Comparison of ENCODE assay signal across 39 mouse cellular contexts in genomic region chr3:129782746-129783145, GRCm38 (mm10). TPM values are rescaled to one million over a fixed set of nuclear protein-coding genes. Genes with fewer than 3 reads are reported as not detected.
DNase-seq lines count a peak whose midpoint lies in the region; ATAC-seq and TF ChIP-seq lines count a peak whose summit lies in the region.
"Had no signal": no experiment of that assay in that cellular context is flagged by ENCODE, and none has a peak within 500 bp of the region (broad histone marks: within the 10 kb centered on the region; RNA-seq: fewer than 3 reads in every experiment).

No protein-coding gene starts in this region.

- DNase-seq in heart, adult 2 months, result no peak
- no peak for DNase-seq in heart, adult 9 months (ENCODE audit: low spot score in 2 of 2)
- DNase-seq in liver, embryonic 14.5 days (ENCODE audit: low read depth in 3 of 3, low spot score in 3 of 3), result no peak
- DNase-seq in liver (no peak), A20 (ENCODE audit: low read depth, low spot score) (peak; percentile 7), MEL-GATA-1-ER (ENCODE audit: extremely low read depth, low read depth) (peak; percentile 6)
- no peak for DNase-seq in kidney, adult 18-20 months
- DNase-seq: adrenal gland, postnatal 25 days; B cell, adult 2 months; cerebellum, adult 18-20 months; cerebellum, postnatal 10 days; forebrain, postnatal 0 days; gastrocnemius, postnatal 10 days; heart, postnatal 10 days; kidney, adult 11 months; kidney, postnatal 25 days; lung, adult 18-20 months; lung, postnatal 10 days; midbrain, embryonic 14.5 days; right cerebral cortex, postnatal 14 days; thymus, adult 18-20 months; thymus, postnatal 25 days had no signal

- H3K4me3 ChIP-seq in heart, adult 2 months, result no peak overlapping the region
- H3K4me3 ChIP-seq in liver, embryonic 14.5 days (ENCODE audit: insufficient read depth in 1 of 2, low read depth in 2 of 2, low read length in 2 of 2), result no peak overlapping the region
- H3K4me3 ChIP-seq: embryonic facial prominence, embryonic 13.5 days; forebrain, embryonic 12.5 days; heart, embryonic 13.5 days; kidney, embryonic 15.5 days had no signal

- ATAC-seq in liver, embryonic 14.5 days (ENCODE audit: insufficient read depth), result no peak
- no peak for ATAC-seq in CD4-positive, CD25-positive, alpha-beta regulatory T cell, adult 4 months
- ATAC-seq: forebrain, postnatal 0 days had no signal

- no peaks in the 10 kb centered on the region for H3K27me3 ChIP-seq in heart, adult 2 months (ENCODE audit: control insufficient read depth, insufficient read depth, low read length)
- no peaks in the 10 kb centered on the region for H3K27me3 ChIP-seq in liver, embryonic 14.5 days (ENCODE audit: control insufficient read depth, insufficient read depth, low read length)
- H3K27me3 ChIP-seq: embryonic facial prominence, embryonic 13.5 days; forebrain, embryonic 12.5 days; heart, embryonic 13.5 days; kidney, embryonic 15.5 days had no signal

- no peak overlapping the region for H3K27ac ChIP-seq in heart, adult 2 months
- no peak overlapping the region for H3K27ac ChIP-seq in liver, embryonic 14.5 days
- H3K27ac ChIP-seq: embryonic facial prominence, embryonic 13.5 days; forebrain, embryonic 12.5 days; heart, embryonic 13.5 days; kidney, embryonic 15.5 days had no signal

- H3K36me3 ChIP-seq in heart, adult 2 months (ENCODE audit: control insufficient read depth, insufficient read depth, low read length), result no peaks in the 10 kb centered on the region
- no peaks in the 10 kb centered on the region for H3K36me3 ChIP-seq in liver, embryonic 14.5 days (replicated peaks; ENCODE audit: control insufficient read depth, insufficient read depth, low read depth)
- H3K36me3 ChIP-seq: embryonic facial prominence, embryonic 13.5 days; forebrain, embryonic 12.5 days; heart, embryonic 13.5 days; kidney, embryonic 15.5 days had no signal

- H3K4me1 ChIP-seq in heart, adult 2 months (ENCODE audit: control insufficient read depth, insufficient read depth, low read length), result no peaks in the 10 kb centered on the region
- H3K4me1 ChIP-seq in liver, embryonic 14.5 days (replicated peaks; ENCODE audit: control insufficient read depth in 2 of 2, insufficient read depth in 2 of 2, low read length in 1 of 2), result no peaks in the 10 kb centered on the region
- H3K4me1 ChIP-seq: heart, embryonic 13.5 days; kidney, embryonic 15.5 days had no signal

- H3K4me2 ChIP-seq in liver, embryonic 14.5 days (ENCODE audit: low read depth), result no peak overlapping the region
- H3K4me2 ChIP-seq: embryonic facial prominence, embryonic 13.5 days; forebrain, embryonic 12.5 days; heart, embryonic 13.5 days; kidney, embryonic 15.5 days had no signal

- TF ChIP-seq CTCF in heart, adult 2 months (IDR thresholded peaks at IDR 0.05), result 0 out of 2 replicates have a peak, but pooled peaks have one; percentile 11
- peak; percentile 29; the same call in 1 of the 2 replicates for TF ChIP-seq CTCF in liver, embryonic 14.5 days (IDR thresholded peaks at IDR 0.05; ENCODE audit: low read depth)

- WGBS in heart, adult 2 months, result 87% methylated on average over 3 of the region's 3 CpGs
- 64% methylated on average over 3 of the region's 3 CpGs for WGBS in liver, embryonic 14.5 days (ENCODE audit: insufficient replicate concordance)

- no peak overlapping the region for H3K9ac ChIP-seq in heart, adult 2 months (ENCODE audit: low read depth, low read length)
- H3K9ac ChIP-seq in liver, embryonic 14.5 days (replicated peaks), result no peak overlapping the region
- H3K9ac ChIP-seq: embryonic facial prominence, embryonic 13.5 days; forebrain, embryonic 12.5 days; forebrain, postnatal 0 days; heart, embryonic 13.5 days; kidney, embryonic 15.5 days had no signal

- intact Hi-C loops in heart, adult 2 months (cut with DNase I), result no loop called here

- H3K9me3 ChIP-seq in liver, embryonic 14.5 days (ENCODE audit: control insufficient read depth, low read length), result no peaks in the 10 kb centered on the region
- H3K9me3 ChIP-seq: embryonic facial prominence, embryonic 13.5 days; forebrain, embryonic 12.5 days; heart, embryonic 13.5 days; kidney, embryonic 15.5 days had no signal

- no peaks in the 10 kb centered on the region for H3K79me2 ChIP-seq in heart, adult 2 months (replicated peaks; ENCODE audit: control insufficient read depth, insufficient read depth, low read length)

- no peak for TF ChIP-seq POLR2A in heart, adult 2 months (IDR thresholded peaks at IDR 0.05; ENCODE audit: insufficient read depth, low read depth, low read length)

- TF ChIP-seq EP300 in heart, adult 2 months (IDR thresholded peaks at IDR 0.05; ENCODE audit: insufficient read depth, low read depth, low read length), result no peak
- no peak for TF ChIP-seq EP300 in liver, embryonic 14.5 days (IDR thresholded peaks at IDR 0.05; ENCODE audit: low read depth)

RNA-seq across cellular contexts. Expression of gene Lrit3, which starts 21.1 kb away (rescaled TPM):
- total RNA-seq in heart, adult 2 months (2021), result not detected
- not detected in 2 replicates for polyA plus RNA-seq in heart, adult 2 months (2012; rRNA removed)
- not detected in 2 replicates for polyA plus RNA-seq in liver, embryonic 14.5 days (2012; rRNA removed)
- not detected in 2 replicates for polyA plus RNA-seq in liver, embryonic 14.5 days (2014; fragmentation: Nextera tagmentation; extraction: Ambion mirVana)
- not detected for polyA plus RNA-seq in CD4-positive, CD25-positive, alpha-beta regulatory T cell, adult 4 months (2017; shearing (Covaris generic))
- total RNA-seq: adrenal gland, adult 18-20 months; adrenal gland, postnatal 25 days; common myeloid progenitor, adult 5-6 weeks; forebrain, postnatal 0 days; gastrocnemius, postnatal 10 days; granulocyte monocyte progenitor cell, adult 5-6 weeks; heart, postnatal 10 days; hematopoietic stem cell, adult 5-6 weeks; left cerebral cortex, adult 18-20 months; left cerebral cortex, postnatal 14 days; liver, adult 2 months; monocyte, adult 5-6 weeks had no signal
- polyA plus RNA-seq: embryonic facial prominence, embryonic 13.5 days; forebrain, embryonic 12.5 days; forebrain, postnatal 0 days; heart, embryonic 13.5 days; kidney, embryonic 15.5 days; limb, embryonic 11.5 days; liver, adult 2 months; midbrain, embryonic 14.5 days; neural tube, embryonic 14.5 days; small intestine, adult 2 months had no signal

RNA-seq across cellular contexts. Expression of gene Egf, which starts 27.6 kb away (rescaled TPM):
- 1 to 10 TPM; 1.3 to 3.1 TPM for total RNA-seq in heart, adult 2 months (2021)
- polyA plus RNA-seq in heart, adult 2 months (2012; rRNA removed), result 5.4 and 12.9 TPM in 2 replicates
- 0.42 and 0.77 TPM in 2 replicates for polyA plus RNA-seq in liver, embryonic 14.5 days (2012; rRNA removed)
- polyA plus RNA-seq in liver, embryonic 14.5 days (2014; fragmentation: Nextera tagmentation; extraction: Ambion mirVana), result 0.25 and 0.59 TPM in 2 replicates
- 1 to 10 TPM; 1.9 to 3.8 TPM for polyA plus RNA-seq in CD4-positive, CD25-positive, alpha-beta regulatory T cell, adult 4 months (2017; shearing (Covaris generic))

RNA-seq across cellular contexts. Expression of gene Rrh, which starts 39.6 kb away (rescaled TPM):
- total RNA-seq in heart, adult 2 months (2021), result not detected
- not detected in 2 replicates for polyA plus RNA-seq in heart, adult 2 months (2012; rRNA removed)
- 0.07 and 0.10 TPM in 2 replicates for polyA plus RNA-seq in liver, embryonic 14.5 days (2012; rRNA removed)
- polyA plus RNA-seq in liver, embryonic 14.5 days (2014; fragmentation: Nextera tagmentation; extraction: Ambion mirVana), result 0.04 TPM in 1 of 2 replicates, not detected in the other
- under 1 TPM in 1 of 2 experiments, not detected in 1; 0.32 TPM for polyA plus RNA-seq in CD4-positive, CD25-positive, alpha-beta regulatory T cell, adult 4 months (2017; shearing (Covaris generic))
- total RNA-seq: adrenal gland, adult 18-20 months had no signal
- polyA plus RNA-seq: heart, embryonic 13.5 days; limb, embryonic 11.5 days; liver, adult 2 months; small intestine, adult 2 months; stomach, embryonic 14.5 days had no signal

RNA-seq across cellular contexts. Expression of gene Gar1, which starts 48.5 kb away (rescaled TPM):
- 10 to 100 TPM; 16.6 to 23.0 TPM for total RNA-seq in heart, adult 2 months (2021)
- polyA plus RNA-seq in heart, adult 2 months (2012; rRNA removed), result 11.4 and 19.7 TPM in 2 replicates
- polyA plus RNA-seq in liver, embryonic 14.5 days (2012; rRNA removed), result 26.2 and 90.6 TPM in 2 replicates
- 20.6 and 22.6 TPM in 2 replicates for polyA plus RNA-seq in liver, embryonic 14.5 days (2014; fragmentation: Nextera tagmentation; extraction: Ambion mirVana)
- polyA plus RNA-seq in CD4-positive, CD25-positive, alpha-beta regulatory T cell, adult 4 months (2017; shearing (Covaris generic)), result 10 to 100 TPM in 1 of 2 experiments, 1 to 10 TPM in 1; 8.9 to 13.8 TPM

RNA-seq across cellular contexts. Expression of gene Cfi, which starts 52.9 kb away (rescaled TPM):
- total RNA-seq in heart, adult 2 months (2021), result under 1 TPM; 0.27 to 0.55 TPM
- polyA plus RNA-seq in heart, adult 2 months (2012; rRNA removed), result 0.23 and 0.31 TPM in 2 replicates
- 56.4 and 90.4 TPM in 2 replicates for polyA plus RNA-seq in liver, embryonic 14.5 days (2012; rRNA removed)
- 153 and 156 TPM in 2 replicates for polyA plus RNA-seq in liver, embryonic 14.5 days (2014; fragmentation: Nextera tagmentation; extraction: Ambion mirVana)
- polyA plus RNA-seq in CD4-positive, CD25-positive, alpha-beta regulatory T cell, adult 4 months (2017; shearing (Covaris generic)), result not detected
- total RNA-seq: adrenal gland, postnatal 25 days; common myeloid progenitor, adult 5-6 weeks; forebrain, postnatal 0 days; granulocyte monocyte progenitor cell, adult 5-6 weeks; hematopoietic stem cell, adult 5-6 weeks; left cerebral cortex, adult 18-20 months; left cerebral cortex, postnatal 14 days; monocyte, adult 5-6 weeks had no signal

Comparison
In these comparisons a context has a peak if more than half of its experiments do, and no peak if none do; other contexts are left out.
1. DNase-seq: peak in A20 (single experiment) and MEL-GATA-1-ER (single experiment); none in heart, adult 2 months (0 of 2), heart, adult 9 months (0 of 2), liver, embryonic 14.5 days (0 of 3), liver (single experiment) and kidney, adult 18-20 months (single experiment).